Mouse (Mus musculus): Measurements from ENCODE around the gene Armh3. TPM values are rescaled to one million over a fixed set of nuclear protein-coding genes. Genes with fewer than 3 reads are reported as not detected.

Gene Armh3
- polyA plus RNA-seq (2014; fragmentation: Illumina TruSeq; extraction: RNeasy Lipid Tissue Mini Kit (QIAGEN cat#74804); ENCODE audit: low read depth, low replicate concordance): 25.2 TPM

GRCm38 (mm10) chr19:45997785-45998693 lies at the start of gene Armh3:
Armh3 (minus strand) TSS chr19:45998488.

GRCm38 (mm10) chr19:46044993-46045695 lies 46.9 kb upstream of the Armh3 start, which contains the start of gene Ldb1:
Ldb1 (minus strand) TSS chr19:46045214.

GRCm38 (mm10) chr19:46044271-46044992 lies 46.1 kb upstream of the Armh3 start, which contains the start of gene Pprc1:
Pprc1 (plus strand) TSS chr19:46044886.

GRCm38 (mm10) chr19:46003371-46004226 lies 5.3 kb upstream of the Armh3 start, which contains the start of gene Hps6:
Hps6 (plus strand) TSS chr19:46003508.

GRCm38 (mm10) chr19:45815831-45816405 lies 182.4 kb downstream of the Armh3 start, which contains the start of gene Kcnip2:
Kcnip2 (minus strand) TSS chr19:45816061.

GRCm38 (mm10) chr19:45783181-45783932 lies 214.9 kb downstream of the Armh3 start, which contains the start of gene Mgea5:
Mgea5 (minus strand) TSS chr19:45783837.

Other genes with a start within 250 kb of the Armh3 start
- gene Npm3, start 248.9 kb downstream of the Armh3 start, polyA plus RNA-seq (2014; fragmentation: Illumina TruSeq; extraction: RNeasy Lipid Tissue Mini Kit (QIAGEN cat#74804); ENCODE audit: low read depth, low replicate concordance): 14.4 TPM
- gene Mgea5, start 214.7 kb downstream of the Armh3 start, polyA plus RNA-seq (2014; fragmentation: Illumina TruSeq; extraction: RNeasy Lipid Tissue Mini Kit (QIAGEN cat#74804); ENCODE audit: low read depth, low replicate concordance): 154 TPM
- not detected for gene Kcnip2, start 182.4 kb downstream of the Armh3 start, polyA plus RNA-seq (2014; fragmentation: Illumina TruSeq; extraction: RNeasy Lipid Tissue Mini Kit (QIAGEN cat#74804); ENCODE audit: low read depth, low replicate concordance)
- 0.29 TPM for gene Hps6, start 5.0 kb upstream of the Armh3 start, polyA plus RNA-seq (2014; fragmentation: Illumina TruSeq; extraction: RNeasy Lipid Tissue Mini Kit (QIAGEN cat#74804); ENCODE audit: low read depth, low replicate concordance)
- gene Pprc1, start 46.4 kb upstream of the Armh3 start, polyA plus RNA-seq (2014; fragmentation: Illumina TruSeq; extraction: RNeasy Lipid Tissue Mini Kit (QIAGEN cat#74804); ENCODE audit: low read depth, low replicate concordance): 9.4 TPM
- 15.9 TPM for gene Ldb1, start 46.7 kb upstream of the Armh3 start, polyA plus RNA-seq (2014; fragmentation: Illumina TruSeq; extraction: RNeasy Lipid Tissue Mini Kit (QIAGEN cat#74804); ENCODE audit: low read depth, low replicate concordance)
- 16.6 TPM for gene Nolc1, start 77.4 kb upstream of the Armh3 start, polyA plus RNA-seq (2014; fragmentation: Illumina TruSeq; extraction: RNeasy Lipid Tissue Mini Kit (QIAGEN cat#74804); ENCODE audit: low read depth, low replicate concordance)
- 15.9 TPM for gene Elovl3, start 133.4 kb upstream of the Armh3 start, polyA plus RNA-seq (2014; fragmentation: Illumina TruSeq; extraction: RNeasy Lipid Tissue Mini Kit (QIAGEN cat#74804); ENCODE audit: low read depth, low replicate concordance)
- gene Pitx3, start 149.8 kb upstream of the Armh3 start, polyA plus RNA-seq (2014; fragmentation: Illumina TruSeq; extraction: RNeasy Lipid Tissue Mini Kit (QIAGEN cat#74804); ENCODE audit: low read depth, low replicate concordance): not detected
- gene Gbf1, start 154.0 kb upstream of the Armh3 start, polyA plus RNA-seq (2014; fragmentation: Illumina TruSeq; extraction: RNeasy Lipid Tissue Mini Kit (QIAGEN cat#74804); ENCODE audit: low read depth, low replicate concordance): 32.4 TPM